Comparison of ENCODE assay signal across 8 mouse cellular contexts in genomic region chr4:155892438-155893211, GRCm38 (mm10). TPM values are rescaled to one million over a fixed set of nuclear protein-coding genes. Genes with fewer than 3 reads are reported as not detected.
DNase-seq lines count a peak whose midpoint lies in the region; ATAC-seq and TF ChIP-seq lines count a peak whose summit lies in the region.

No protein-coding gene starts in this region.

- H3K27me3 ChIP-seq in heart, postnatal 0 days (ENCODE audit: control insufficient read depth, insufficient read depth, low read length), result no peaks in the 10 kb centered on the region
- H3K27me3 ChIP-seq in limb, embryonic 15.5 days, result no peaks in the 10 kb centered on the region
- H3K27me3 ChIP-seq in midbrain, embryonic 12.5 days, result no peaks in the 10 kb centered on the region

- 4% methylated on average over 36 of the region's 37 CpGs for WGBS in heart, postnatal 0 days
- WGBS in limb, embryonic 15.5 days, result 3% methylated on average over 37 of the region's 37 CpGs
- WGBS in midbrain, embryonic 12.5 days, result 7% methylated on average over 34 of the region's 37 CpGs

- peak overlapping the region; percentile 80 for H3K4me3 ChIP-seq in heart, postnatal 0 days (ENCODE audit: low read depth, low read length)
- H3K4me3 ChIP-seq in limb, embryonic 15.5 days, result peak overlapping the region; percentile 92
- peak overlapping the region; percentile 94 for H3K4me3 ChIP-seq in midbrain, embryonic 12.5 days

- peak overlapping the region; percentile 99 for H3K4me2 ChIP-seq in heart, postnatal 0 days (ENCODE audit: low read depth, low read length)
- H3K4me2 ChIP-seq in limb, embryonic 15.5 days, result peak overlapping the region; percentile 85
- H3K4me2 ChIP-seq in midbrain, embryonic 12.5 days (replicated peaks), result peak overlapping the region; percentile 96

- H3K9me3 ChIP-seq in heart, postnatal 0 days (replicated peaks; ENCODE audit: control insufficient read depth, low read length), result no peaks in the 10 kb centered on the region
- H3K9me3 ChIP-seq in limb, embryonic 15.5 days, result no peaks in the 10 kb centered on the region
- no peaks in the 10 kb centered on the region for H3K9me3 ChIP-seq in midbrain, embryonic 12.5 days

- DNase-seq in embryo, embryonic 10 days (ENCODE audit: low spot score), result peak; percentile 45
- no peak for DNase-seq in embryo, embryonic 9.5 days (ENCODE audit: extremely low spot score)
- DNase-seq in CD4-positive helper T cell, adult 2 months (ENCODE audit: low read depth, low spot score), result peak; percentile 17
- DNase-seq in embryo, embryonic 10.5 days (ENCODE audit: low spot score), result peak; percentile 47
- DNase-seq in heart, postnatal 0 days (ENCODE audit: low spot score), result no peak
- DNase-seq in thymus, postnatal 14 days, result peak; percentile 63

- TF ChIP-seq CTCF in heart, postnatal 0 days (IDR thresholded peaks at IDR 0.05; ENCODE audit: low read depth), result no peak

- peak; percentile 19; the same call in 1 of the 2 replicates for ATAC-seq in heart, postnatal 0 days (ENCODE audit: insufficient read depth, low read depth)
- no peak for ATAC-seq in limb, embryonic 15.5 days (ENCODE audit: insufficient number of reproducible peaks, low FRiP score, low TSS enrichment, low read depth)
- peak; percentile 64 for ATAC-seq in midbrain, embryonic 12.5 days (ENCODE audit: low FRiP score, low read depth)

- TF ChIP-seq EP300 in heart, postnatal 0 days (IDR thresholded peaks at IDR 0.05; ENCODE audit: low read depth), result no peak

- peaks cover 27% of the 10 kb centered on the region for H3K36me3 ChIP-seq in heart, postnatal 0 days (replicated peaks; ENCODE audit: control insufficient read depth, insufficient read depth, low read length)
- H3K36me3 ChIP-seq in limb, embryonic 15.5 days, result peaks cover 36% of the 10 kb centered on the region
- peaks cover 36% of the 10 kb centered on the region for H3K36me3 ChIP-seq in midbrain, embryonic 12.5 days

- peaks cover 27% of the 10 kb centered on the region for H3K4me1 ChIP-seq in heart, postnatal 0 days (ENCODE audit: control insufficient read depth, insufficient read depth)
- peaks cover 47% of the 10 kb centered on the region for H3K4me1 ChIP-seq in limb, embryonic 15.5 days
- peaks cover 42% of the 10 kb centered on the region for H3K4me1 ChIP-seq in midbrain, embryonic 12.5 days

- H3K27ac ChIP-seq in heart, postnatal 0 days (ENCODE audit: low read depth), result peak overlapping the region; percentile 97
- peak overlapping the region; percentile 98 for H3K27ac ChIP-seq in limb, embryonic 15.5 days
- peak overlapping the region; percentile 99 for H3K27ac ChIP-seq in midbrain, embryonic 12.5 days (replicated peaks)

- H3K9ac ChIP-seq in heart, postnatal 0 days (replicated peaks; ENCODE audit: low read depth, low read length), result peak overlapping the region; percentile 80
- H3K9ac ChIP-seq in limb, embryonic 15.5 days, result peak overlapping the region; percentile 87
- H3K9ac ChIP-seq in midbrain, embryonic 12.5 days (replicated peaks), result peak overlapping the region; percentile 94

RNA-seq across cellular contexts. Expression of gene Acap3, which starts 1.0 kb away (rescaled TPM):
- total RNA-seq in heart, postnatal 0 days (2014; rRNA removed; ENCODE audit: low replicate concordance), result 16.3 and 31.2 TPM in 2 replicates
- polyA plus RNA-seq in heart, postnatal 0 days (2015; fragmentation: Nextera tagmentation; extraction: Ambion mirVana), result 5.8 and 6.4 TPM in 2 replicates
- polyA plus RNA-seq in limb, embryonic 15.5 days (2015; fragmentation: Nextera tagmentation; extraction: Ambion mirVana), result 23.3 and 23.8 TPM in 2 replicates
- polyA plus RNA-seq in midbrain, embryonic 12.5 days (2016; fragmentation: Nextera tagmentation; extraction: Ambion mirVana), result 54.6 and 61.2 TPM in 2 replicates

RNA-seq across cellular contexts. Expression of gene Pusl1, which starts 1.0 kb away (rescaled TPM):
- 31.3 and 33.9 TPM in 2 replicates for total RNA-seq in heart, postnatal 0 days (2014; rRNA removed; ENCODE audit: low replicate concordance)
- 20.1 and 22.3 TPM in 2 replicates for polyA plus RNA-seq in heart, postnatal 0 days (2015; fragmentation: Nextera tagmentation; extraction: Ambion mirVana)
- polyA plus RNA-seq in limb, embryonic 15.5 days (2015; fragmentation: Nextera tagmentation; extraction: Ambion mirVana), result 61.8 and 66.6 TPM in 2 replicates
- 47.7 and 51.9 TPM in 2 replicates for polyA plus RNA-seq in midbrain, embryonic 12.5 days (2016; fragmentation: Nextera tagmentation; extraction: Ambion mirVana)

RNA-seq across cellular contexts. Expression of gene Ints11, which starts 23.3 kb away (rescaled TPM):
- total RNA-seq in heart, postnatal 0 days (2014; rRNA removed; ENCODE audit: low replicate concordance), result 19.0 and 25.1 TPM in 2 replicates
- 20.0 and 21.6 TPM in 2 replicates for polyA plus RNA-seq in heart, postnatal 0 days (2015; fragmentation: Nextera tagmentation; extraction: Ambion mirVana)
- 69.5 and 72.3 TPM in 2 replicates for polyA plus RNA-seq in limb, embryonic 15.5 days (2015; fragmentation: Nextera tagmentation; extraction: Ambion mirVana)
- 88.3 and 95.4 TPM in 2 replicates for polyA plus RNA-seq in midbrain, embryonic 12.5 days (2016; fragmentation: Nextera tagmentation; extraction: Ambion mirVana)

RNA-seq across cellular contexts. Expression of gene Cptp, which starts 23.4 kb away (rescaled TPM):
- 9.8 and 11.8 TPM in 2 replicates for total RNA-seq in heart, postnatal 0 days (2014; rRNA removed; ENCODE audit: low replicate concordance)
- 7.0 and 7.2 TPM in 2 replicates for polyA plus RNA-seq in heart, postnatal 0 days (2015; fragmentation: Nextera tagmentation; extraction: Ambion mirVana)
- 19.7 and 20.8 TPM in 2 replicates for polyA plus RNA-seq in limb, embryonic 15.5 days (2015; fragmentation: Nextera tagmentation; extraction: Ambion mirVana)
- 21.7 and 23.5 TPM in 2 replicates for polyA plus RNA-seq in midbrain, embryonic 12.5 days (2016; fragmentation: Nextera tagmentation; extraction: Ambion mirVana)

RNA-seq across cellular contexts. Expression of gene Tas1r3, which starts 29.5 kb away (rescaled TPM):
- 0.11 and 0.19 TPM in 2 replicates for total RNA-seq in heart, postnatal 0 days (2014; rRNA removed; ENCODE audit: low replicate concordance)
- 0.04 and 0.05 TPM in 2 replicates for polyA plus RNA-seq in heart, postnatal 0 days (2015; fragmentation: Nextera tagmentation; extraction: Ambion mirVana)
- polyA plus RNA-seq in limb, embryonic 15.5 days (2015; fragmentation: Nextera tagmentation; extraction: Ambion mirVana), result 0.32 and 0.42 TPM in 2 replicates
- 0.51 and 0.57 TPM in 2 replicates for polyA plus RNA-seq in midbrain, embryonic 12.5 days (2016; fragmentation: Nextera tagmentation; extraction: Ambion mirVana)

Comparison
In these comparisons a context has a peak if more than half of its experiments do, and no peak if none do; other contexts are left out.
1. DNase-seq: peak in embryo, embryonic 10 days (single experiment), CD4-positive helper T cell, adult 2 months (single experiment), embryo, embryonic 10.5 days (single experiment) and thymus, postnatal 14 days (single experiment); none in embryo, embryonic 9.5 days (single experiment) and heart, postnatal 0 days (single experiment).
2. Peak in every context shown above with its lines, with median percentiles within 50 percentile points of each other: H3K27ac ChIP-seq, H3K4me2 ChIP-seq, H3K4me3 ChIP-seq and H3K9ac ChIP-seq.